Mouse (Mus musculus) right cerebral cortex, adult 2 months (tissue): Measurements from ENCODE around the gene Prrt4.

Source experiments
- DNase-seq, 2 experiments: peaks; one replicate each; pipeline ENCODE4 v3.0.0; 2021 to 2022; ENCODE audit warnings: low spot score in 2 of 2

Prrt4 gene

DNA sequence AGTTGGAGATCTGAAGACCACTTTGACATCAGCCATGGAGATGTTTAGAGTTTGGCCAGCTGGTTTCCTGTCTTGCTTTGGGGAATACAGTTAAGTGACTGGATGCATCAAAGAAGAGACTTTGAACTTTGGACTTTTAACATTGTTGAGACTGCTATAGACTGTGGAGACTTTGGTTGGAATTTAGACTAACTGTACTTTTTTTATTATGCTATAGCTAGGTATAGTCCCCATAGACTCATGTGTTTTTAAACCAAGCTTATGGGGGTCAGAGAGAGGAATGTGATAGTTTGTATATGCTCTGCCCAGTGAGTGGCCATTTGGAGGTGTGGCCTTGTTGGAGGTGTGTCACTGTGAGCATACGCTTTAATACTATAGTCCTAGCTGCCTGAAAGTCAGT lies 29.4 kb downstream of the Prrt4 start:
- DNase-seq: no peak

DNA sequence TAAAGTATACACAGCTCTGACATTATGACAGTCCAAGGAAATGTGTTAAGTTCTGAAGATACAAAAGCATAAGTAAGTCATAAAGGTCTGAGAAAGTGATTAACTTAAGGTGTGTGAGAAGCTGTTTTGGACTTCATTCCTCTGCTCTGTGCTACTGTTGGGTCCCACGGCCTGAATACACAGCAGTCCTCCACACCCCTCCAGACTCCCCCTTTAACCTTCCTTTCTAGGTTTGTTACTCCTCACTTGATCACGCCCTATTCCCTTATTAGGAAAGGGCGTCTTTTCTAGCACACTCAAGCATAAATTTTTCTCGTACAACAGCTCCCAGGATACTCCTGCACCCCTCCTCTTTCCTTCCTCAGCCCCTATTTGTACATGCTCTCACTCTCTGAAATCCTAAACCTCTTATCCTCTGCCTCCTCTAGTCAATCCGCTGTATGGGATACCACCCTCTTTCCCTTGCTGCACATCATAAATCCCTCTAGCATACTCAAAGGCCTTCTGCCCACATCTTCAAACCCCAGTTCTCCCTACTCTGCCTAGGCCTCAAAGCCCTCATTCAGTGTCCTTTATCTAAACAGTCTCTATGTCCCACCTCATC lies 31.9 kb downstream of the Prrt4 start:
- no peak for DNase-seq

DNA sequence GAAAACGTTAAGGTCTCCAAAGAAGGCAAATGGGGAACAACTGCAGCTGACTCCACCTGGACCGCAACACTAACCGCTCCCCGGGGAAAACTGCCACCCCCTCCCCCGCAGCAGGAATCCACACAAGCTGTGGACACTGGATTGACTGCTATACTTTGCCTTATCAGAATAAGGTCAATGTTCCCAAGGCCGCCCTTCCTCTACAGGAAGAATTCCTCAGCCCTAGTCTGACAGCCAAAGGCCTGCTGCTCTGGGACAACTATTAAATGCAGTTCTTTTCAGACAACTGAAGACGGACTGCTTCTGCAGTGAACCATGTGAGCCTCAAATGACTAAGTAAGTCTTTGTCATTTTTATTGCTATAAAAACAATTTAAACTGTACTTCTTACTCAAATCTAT lies 32.7 kb downstream of the Prrt4 start:
- no peak for DNase-seq

DNA sequence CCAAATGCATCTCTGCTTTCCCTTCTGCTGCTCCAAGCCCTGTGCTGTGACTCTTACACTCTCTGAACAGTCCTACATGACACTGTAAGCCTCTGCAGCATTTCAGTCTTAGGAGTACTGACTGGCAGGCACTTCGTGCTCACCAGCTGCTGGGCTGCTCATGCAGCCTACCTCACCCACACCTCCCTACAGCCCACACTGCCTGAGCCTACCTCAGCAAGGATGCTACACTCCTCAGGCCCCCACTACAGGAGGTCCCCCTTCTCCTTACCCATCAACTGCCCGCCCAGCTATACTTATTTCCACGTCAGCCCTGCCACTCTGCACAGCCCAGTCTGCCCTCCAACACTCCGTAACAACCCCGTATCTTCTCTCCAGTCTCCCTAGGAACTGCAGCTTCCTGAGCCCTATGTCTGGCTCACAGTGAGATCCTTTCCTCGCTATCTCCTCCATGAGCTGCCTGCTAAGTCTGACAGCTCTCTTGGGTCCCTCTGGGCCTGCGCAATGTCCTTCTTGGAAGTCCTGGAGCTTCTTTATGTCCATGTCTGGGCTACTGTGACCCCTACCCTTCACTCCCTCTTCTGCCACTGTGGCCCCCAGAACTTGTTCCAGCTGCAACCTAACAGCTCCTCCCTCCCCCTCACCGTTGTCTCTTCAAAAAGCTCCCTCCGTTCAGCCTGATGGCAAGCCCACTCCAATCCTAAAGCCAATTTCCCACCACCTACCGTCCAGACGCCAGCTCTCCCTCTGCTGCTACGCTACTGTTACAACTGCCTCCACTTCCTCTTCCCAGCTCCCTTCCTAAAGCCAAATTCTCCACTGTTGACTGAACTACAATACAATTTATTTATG lies 33.7 kb downstream of the Prrt4 start:
- DNase-seq: peak; percentile 37 to 38

DNA sequence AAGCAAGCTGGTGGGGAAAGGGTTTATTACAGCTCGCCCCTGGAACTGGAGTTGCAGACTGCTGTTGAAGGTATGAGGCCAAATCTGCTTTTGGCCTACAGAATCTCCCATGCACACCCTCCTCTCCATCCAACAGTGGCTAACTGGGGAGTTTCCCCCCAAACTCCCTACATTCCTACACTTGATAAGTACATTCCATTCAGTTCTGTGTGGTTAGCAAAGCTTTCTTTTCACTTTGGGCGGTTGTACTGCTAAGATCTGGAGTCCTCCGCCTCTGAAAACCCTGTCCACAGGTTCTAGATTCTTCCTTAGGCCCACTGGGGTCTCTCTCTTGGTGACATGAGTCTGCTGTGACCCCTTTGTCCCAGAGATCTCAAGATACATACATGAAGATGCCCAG lies 34.4 kb downstream of the Prrt4 start:
- no peak for DNase-seq

DNA sequence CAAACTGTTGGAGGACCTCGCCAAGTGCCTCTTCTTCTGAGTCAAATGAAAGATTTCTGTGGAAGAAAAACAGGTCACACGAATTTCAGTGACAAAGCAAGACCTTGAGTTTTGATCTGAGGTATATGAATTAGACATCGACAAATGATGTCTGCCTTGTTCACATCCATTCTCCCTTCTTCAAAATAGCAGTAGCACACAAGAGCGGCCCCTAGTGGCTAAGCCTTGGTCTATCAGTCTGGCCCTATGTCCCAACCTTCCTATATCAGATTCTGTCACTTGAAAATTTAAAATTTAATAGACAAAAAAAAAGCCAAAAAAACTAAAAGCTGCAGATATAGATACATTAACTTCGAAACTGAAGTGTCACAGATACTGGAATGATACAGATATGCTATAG lies 35.8 kb downstream of the Prrt4 start:
- peak; percentile 65 to 84 for DNase-seq

DNA sequence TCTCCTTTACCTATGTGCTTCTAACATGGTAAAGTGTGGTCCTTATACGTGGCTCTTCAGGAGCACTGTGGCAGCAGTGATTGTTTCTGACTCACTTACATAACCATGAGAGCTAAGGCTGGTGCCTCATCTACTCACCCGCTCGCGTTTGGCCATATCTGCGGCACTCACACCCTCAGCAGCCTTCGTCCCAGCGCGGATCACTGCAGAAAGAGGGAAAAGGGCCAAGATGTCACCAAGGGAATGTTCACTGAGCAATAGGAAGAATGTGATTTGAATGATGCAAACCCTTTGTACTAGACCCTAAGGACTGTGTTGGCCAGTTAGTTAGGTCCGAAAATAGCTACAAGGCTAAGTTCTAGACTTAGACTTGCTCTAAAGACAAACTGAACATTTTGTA lies 41.9 kb downstream of the Prrt4 start:
- no peak for DNase-seq

DNA sequence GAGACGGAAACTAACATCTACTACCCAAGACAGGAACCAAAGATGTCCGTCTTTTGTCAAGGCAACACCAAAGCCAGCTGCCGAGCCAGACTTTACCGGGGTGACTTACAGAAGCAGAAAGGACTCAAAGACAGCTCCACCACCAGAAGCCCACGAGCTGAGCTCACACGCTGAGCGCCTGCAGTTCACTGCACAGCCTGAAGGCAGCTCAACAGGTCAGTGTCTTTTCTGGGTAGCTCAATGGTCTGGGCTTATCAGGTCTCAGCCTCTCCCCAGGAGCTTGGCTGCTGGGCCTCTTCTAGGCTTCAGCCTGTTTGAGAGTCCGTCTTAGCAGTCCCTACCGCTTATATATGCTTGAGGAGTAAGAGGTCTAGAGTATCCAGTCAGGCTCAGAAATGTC lies 46.3 kb downstream of the Prrt4 start:
- DNase-seq: no peak

DNA sequence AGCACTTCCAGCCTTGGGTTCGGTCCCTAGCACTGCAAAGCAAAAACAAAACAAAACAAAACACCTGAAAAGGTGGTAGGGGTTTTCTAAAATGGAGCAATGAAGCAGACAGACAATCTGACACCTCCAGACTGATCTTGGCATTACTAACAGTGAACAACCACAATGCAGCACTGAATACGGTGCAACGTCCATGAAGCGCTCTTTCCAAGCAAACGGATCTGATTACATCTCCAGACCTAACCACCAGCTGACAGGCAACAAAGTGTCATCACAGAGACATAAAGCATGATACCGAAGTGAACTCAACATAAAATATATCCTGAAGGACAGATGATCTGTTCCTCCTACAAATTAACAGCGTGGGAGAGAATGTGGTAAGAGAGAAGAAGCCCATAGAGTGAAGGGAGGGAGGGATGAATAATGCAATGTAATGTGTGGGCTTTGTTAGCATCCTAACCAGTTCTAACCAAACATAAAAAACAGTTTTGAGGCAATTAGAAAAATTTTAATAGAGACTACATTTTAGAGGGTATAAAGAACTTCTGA lies 52.4 kb downstream of the Prrt4 start:
- DNase-seq: no peak

DNA sequence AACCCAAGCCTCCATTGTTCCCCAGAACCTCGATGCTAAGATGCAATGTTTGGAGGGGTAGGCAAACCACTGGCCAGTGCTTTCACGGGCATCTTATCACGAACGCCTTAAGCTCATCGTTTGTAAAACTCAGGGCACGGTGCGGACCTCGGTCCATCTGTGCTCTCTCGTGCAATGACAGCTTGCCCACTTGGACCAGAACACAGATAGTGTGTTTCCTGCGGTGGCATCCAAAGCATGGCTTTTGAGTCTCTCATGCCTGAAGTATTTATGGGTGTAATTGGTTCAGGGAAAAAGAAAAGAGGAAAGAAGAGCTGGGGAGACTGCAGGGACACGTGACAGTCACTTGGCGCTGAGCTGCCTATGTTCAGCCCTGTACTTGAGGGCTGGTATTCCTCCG lies 59.4 kb downstream of the Prrt4 start:
- DNase-seq: no peak
